In genomic region chr7:38027940-38028600, GRCm38 (mm10) we compare ENCODE assay signal across 24 mouse cellular contexts. TPM values are rescaled to one million over a fixed set of nuclear protein-coding genes. Genes with fewer than 3 reads are reported as not detected.
DNase-seq lines count a peak whose midpoint lies in the region; ATAC-seq and TF ChIP-seq lines count a peak whose summit lies in the region.
"Had no signal": no experiment of that assay in that cellular context is flagged by ENCODE, and none has a peak within 500 bp of the region (broad histone marks: within the 10 kb centered on the region; RNA-seq: fewer than 3 reads in every experiment).

No protein-coding gene starts in this region.

- H3K4me1 ChIP-seq in midbrain, embryonic 11.5 days (ENCODE audit: control insufficient read depth, insufficient read depth, low read length), result no peaks in the 10 kb centered on the region
- H3K4me1 ChIP-seq in midbrain, embryonic 14.5 days (ENCODE audit: control insufficient read depth, insufficient read depth, low read length), result no peaks in the 10 kb centered on the region
- H3K4me1 ChIP-seq in ES-E14 (ENCODE audit: control insufficient read depth in 2 of 2, insufficient read depth in 2 of 2, low read length in 2 of 2, poor library complexity in 1 of 2), result peaks cover 18 to 22% of the 10 kb centered on the region in 2 experiments
- H3K4me1 ChIP-seq: forebrain, embryonic 10.5 days; forebrain, embryonic 13.5 days; hindbrain, embryonic 10.5 days; hindbrain, embryonic 13.5 days had no signal

- WGBS in midbrain, embryonic 11.5 days, result 85% methylated on average over 7 of the region's 7 CpGs
- WGBS in midbrain, embryonic 14.5 days, result 85% methylated on average over 7 of the region's 7 CpGs

- H3K9me3 ChIP-seq in midbrain, embryonic 11.5 days (ENCODE audit: control insufficient read depth, low read length), result no peaks in the 10 kb centered on the region
- no peaks in the 10 kb centered on the region for H3K9me3 ChIP-seq in midbrain, embryonic 14.5 days (ENCODE audit: control insufficient read depth, low read length)
- no peaks in the 10 kb centered on the region for H3K9me3 ChIP-seq in ES-E14 (ENCODE audit: control insufficient read depth, insufficient read depth, low read depth, low read length)
- H3K9me3 ChIP-seq: forebrain, embryonic 10.5 days; forebrain, embryonic 13.5 days; hindbrain, embryonic 10.5 days; hindbrain, embryonic 13.5 days; intestine, embryonic 15.5 days had no signal

- H3K4me3 ChIP-seq in midbrain, embryonic 11.5 days (ENCODE audit: low read depth, low read length), result no peak overlapping the region
- H3K4me3 ChIP-seq in midbrain, embryonic 14.5 days (replicated peaks; ENCODE audit: low read depth, low read length), result no peak overlapping the region
- no peak overlapping the region; a peak in 1 of 4 replicates for H3K4me3 ChIP-seq in ES-E14 (ENCODE audit: insufficient read depth in 1 of 2, low read depth in 1 of 2, low read length in 2 of 2, poor library complexity in 1 of 2, severe bottlenecking in 1 of 2)
- H3K4me3 ChIP-seq: forebrain, embryonic 10.5 days; forebrain, embryonic 13.5 days; hindbrain, embryonic 10.5 days; hindbrain, embryonic 13.5 days; intestine, embryonic 15.5 days had no signal

- in situ Hi-C loops in ES-E14 (cut with MboI; ENCODE audit: low sequenced_read_pairs in 2 of 2, unreplicated experiment in 2 of 2), result no loop called here

- no peak overlapping the region for H3K27ac ChIP-seq in midbrain, embryonic 11.5 days (ENCODE audit: low read depth, low read length)
- no peak overlapping the region for H3K27ac ChIP-seq in midbrain, embryonic 14.5 days (replicated peaks; ENCODE audit: low read depth, low read length)
- peak overlapping the region; percentile 94 for H3K27ac ChIP-seq in ES-E14 (ENCODE audit: insufficient read depth, low read depth, low read length, poor library complexity, severe bottlenecking)
- H3K27ac ChIP-seq: forebrain, embryonic 10.5 days; forebrain, embryonic 13.5 days; hindbrain, embryonic 10.5 days; hindbrain, embryonic 13.5 days; intestine, embryonic 15.5 days had no signal

- H3K4me2 ChIP-seq in midbrain, embryonic 11.5 days, result no peak overlapping the region
- no peak overlapping the region for H3K4me2 ChIP-seq in midbrain, embryonic 14.5 days (ENCODE audit: low read length)
- H3K4me2 ChIP-seq: forebrain, embryonic 13.5 days; hindbrain, embryonic 13.5 days; intestine, embryonic 15.5 days had no signal

- no peak overlapping the region for H3K9ac ChIP-seq in midbrain, embryonic 11.5 days (ENCODE audit: low read length)
- no peak overlapping the region for H3K9ac ChIP-seq in midbrain, embryonic 14.5 days (replicated peaks; ENCODE audit: low read length)
- H3K9ac ChIP-seq in ES-E14 (ENCODE audit: insufficient read depth, low read depth, low read length, poor library complexity, severe bottlenecking), result no peak overlapping the region; the same call in 1 of the 2 replicates
- H3K9ac ChIP-seq: forebrain, embryonic 13.5 days; hindbrain, embryonic 13.5 days; intestine, embryonic 15.5 days had no signal

- no peaks in the 10 kb centered on the region for H3K36me3 ChIP-seq in midbrain, embryonic 11.5 days (ENCODE audit: control insufficient read depth, insufficient read depth, low read length)
- no peaks in the 10 kb centered on the region for H3K36me3 ChIP-seq in midbrain, embryonic 14.5 days (ENCODE audit: control insufficient read depth, insufficient read depth, low read length)
- H3K36me3 ChIP-seq in ES-E14 (ENCODE audit: control insufficient read depth, insufficient read depth, low read length, poor library complexity, severe bottlenecking), result no peaks in the 10 kb centered on the region
- H3K36me3 ChIP-seq: forebrain, embryonic 10.5 days; hindbrain, embryonic 10.5 days; hindbrain, embryonic 13.5 days; intestine, embryonic 15.5 days had no signal

- no peak for ATAC-seq in midbrain, embryonic 11.5 days (ENCODE audit: low FRiP score)
- ATAC-seq in midbrain, embryonic 14.5 days (ENCODE audit: low FRiP score, low TSS enrichment), result no peak
- ATAC-seq: CD4-positive, CD25-positive, alpha-beta regulatory T cell, adult 4 months; forebrain, embryonic 13.5 days; forebrain, embryonic 16.5 days; hindbrain, embryonic 16.5 days; intestine, embryonic 15.5 days had no signal

- no peaks in the 10 kb centered on the region for H3K27me3 ChIP-seq in midbrain, embryonic 11.5 days (ENCODE audit: control insufficient read depth, insufficient read depth, low read length)
- H3K27me3 ChIP-seq in midbrain, embryonic 14.5 days (ENCODE audit: control insufficient read depth, insufficient read depth, low read length), result no peaks in the 10 kb centered on the region
- H3K27me3 ChIP-seq: forebrain, embryonic 13.5 days; hindbrain, embryonic 13.5 days; intestine, embryonic 15.5 days had no signal

- DNase-seq in midbrain, embryonic 11.5 days (ENCODE audit: low spot score, missing footprints), result peak; percentile 28
- no peak for DNase-seq in midbrain, embryonic 14.5 days
- DNase-seq in ES-E14 (ENCODE audit: low read depth, low spot score) (peak; percentile 83), ZHBTc4 (ENCODE audit: low read depth, low spot score) (peak; percentile 93)
- no peak for DNase-seq in ovary, adult 18-20 months (ENCODE audit: low spot score)
- DNase-seq in layer of hippocampus, adult 9-11 months, result no peak
- DNase-seq: adrenal gland, adult 2 months; adrenal gland, postnatal 14 days; cerebellum, adult 11 months; cerebellum, adult 2 months; cerebellum, postnatal 10 days; cerebellum, postnatal 36 days; gastrocnemius, postnatal 10 days; heart, adult 18-20 months; heart, postnatal 36 days; kidney, adult 11 months had no signal

TF ChIP-seq in ES-E14, 5 proteins besides CTCF, POLR2A, EP300 and RAD21:
- peak; percentile 20; the same call in 1 of the 2 replicates for TF ChIP-seq CHD2 (IDR thresholded peaks at IDR 0.05; ENCODE audit: low read depth, low read length)
- TF ChIP-seq HCFC1 (IDR thresholded peaks at IDR 0.05; ENCODE audit: borderline replicate concordance, insufficient read depth, low read length), result no peak

RNA-seq across cellular contexts. Expression of gene Uri1, which starts 4.7 kb away (rescaled TPM):
- polyA plus RNA-seq in midbrain, embryonic 11.5 days (2014; fragmentation: Nextera tagmentation; extraction: Ambion mirVana), result 47.9 and 50.6 TPM in 2 replicates
- polyA plus RNA-seq in midbrain, embryonic 14.5 days (2014; fragmentation: Nextera tagmentation; extraction: Ambion mirVana), result 29.2 and 37.4 TPM in 2 replicates
- total RNA-seq in ES-E14 (2012; rRNA removed), result 68.4 and 107 TPM in 2 replicates

Comparison
In these comparisons a context has a peak if more than half of its experiments do, and no peak if none do; other contexts are left out.
1. DNase-seq: peak in midbrain, embryonic 11.5 days (single experiment), ES-E14 (single experiment) and ZHBTc4 (single experiment); none in midbrain, embryonic 14.5 days (single experiment), ovary, adult 18-20 months (single experiment) and layer of hippocampus, adult 9-11 months (single experiment).